Mouse (Mus musculus) myocyte (in vitro differentiated cells): ENCODE measurements around the gene Mapk8ip1. TPM values are rescaled to one million over a fixed set of nuclear protein-coding genes. Genes with fewer than 3 reads are reported as not detected.

Experiments used
- H3K27me3 ChIP-seq: one replicate; pipeline ENCODE4 v1.6.1; 2011; ENCODE audit not compliant: control insufficient read depth, insufficient read depth, insufficient read length
- H3K36me3 ChIP-seq: one replicate; pipeline ENCODE4 v1.6.1; 2011; ENCODE audit not compliant: control insufficient read depth, insufficient read depth
- H3K4me2 ChIP-seq: one replicate; pipeline ENCODE4 v1.6.1; 2011; ENCODE audit warnings: low read depth, control low read depth
- H3K4me3 ChIP-seq: one replicate; pipeline ENCODE4 v1.5.1; 2011; ENCODE audit warnings: mild to moderate bottlenecking, control low read depth, moderate library complexity
- H3K79me2 ChIP-seq: one replicate; pipeline ENCODE4 v1.6.1; 2011; ENCODE audit not compliant: control insufficient read depth, insufficient read depth
- H3ac ChIP-seq: one replicate; pipeline ENCODE4 v1.6.1; 2011; ENCODE audit not compliant: control insufficient read depth, insufficient read length
- CEBPB ChIP-seq: IDR thresholded peaks from 2 replicates; pipeline ENCODE4 v1.6.1; 2011; ENCODE audit warnings: mild to moderate bottlenecking, moderate library complexity; ENCODE audit not compliant: poor library complexity, insufficient read depth, severe bottlenecking
- E2F4 ChIP-seq: IDR thresholded peaks from one replicate; pipeline ENCODE4 v1.6.1; 2011; ENCODE audit warnings: mild to moderate bottlenecking, control low read depth, moderate library complexity; ENCODE audit not compliant: insufficient read depth
- MAX ChIP-seq: IDR thresholded peaks from one replicate; pipeline ENCODE4 v1.6.1; 2011; ENCODE audit warnings: low read depth, mild to moderate bottlenecking, control low read depth
- MYOD1 ChIP-seq, 3 experiments: IDR thresholded peaks; one replicate each; pipeline ENCODE4 v1.6.1; 2011; ENCODE audit warnings: control low read depth in 2 of 3, low read depth in 2 of 3, mild to moderate bottlenecking in 2 of 3, moderate library complexity in 1 of 3; ENCODE audit not compliant: insufficient read length in 2 of 3, control insufficient read depth in 1 of 3
- MYOG ChIP-seq, 3 experiments: IDR thresholded peaks; one replicate each; pipeline ENCODE4 v1.6.1; 2011; ENCODE audit warnings: control low read depth in 2 of 3, low read depth in 2 of 3, mild to moderate bottlenecking in 2 of 3; ENCODE audit not compliant: insufficient read length in 2 of 3, control insufficient read depth in 1 of 3, insufficient read depth in 1 of 3
- POLR2A ChIP-seq: IDR thresholded peaks from one replicate; pipeline ENCODE4 v1.6.1; 2011; ENCODE audit warnings: low read depth, mild to moderate bottlenecking, control low read depth, moderate library complexity; ENCODE audit not compliant: insufficient read length
- POLR2AphosphoS2 ChIP-seq: IDR thresholded peaks from one replicate; pipeline ENCODE4 v1.6.1; 2011; ENCODE audit warnings: low read depth, control low read depth; ENCODE audit not compliant: insufficient read length
- REST ChIP-seq: IDR thresholded peaks from one replicate; pipeline ENCODE4 v1.6.1; 2011; ENCODE audit warnings: mild to moderate bottlenecking, control low read depth, moderate library complexity; ENCODE audit not compliant: insufficient read depth, insufficient read length
- SRF ChIP-seq: IDR thresholded peaks from one replicate; pipeline ENCODE4 v1.6.1; 2011; ENCODE audit warnings: low read depth; ENCODE audit not compliant: control insufficient read depth, insufficient read length
- TCF12 ChIP-seq: IDR thresholded peaks from one replicate; pipeline ENCODE4 v1.6.1; 2011; ENCODE audit warnings: mild to moderate bottlenecking, control low read depth; ENCODE audit not compliant: poor library complexity, insufficient read depth, severe bottlenecking
- TCF3 ChIP-seq: IDR thresholded peaks from one replicate; pipeline ENCODE4 v1.6.1; 2011; ENCODE audit warnings: low read depth, control low read depth; ENCODE audit not compliant: insufficient read length
- USF1 ChIP-seq: IDR thresholded peaks from one replicate; pipeline ENCODE4 v1.6.1; 2011; ENCODE audit warnings: low read depth, mild to moderate bottlenecking, control low read depth, moderate library complexity
- polyA plus RNA-seq: library from polyadenylated mRNA; unstranded; fragments of >200 nt; fragmentation: generic; extraction: Trizol; gene quantifications from one replicate; pipeline ENCODE4 v1.2.1, GENCODE M21; 2012; ENCODE audit warnings: missing spikeins

The Mapk8ip1 gene
- polyA plus RNA-seq, 1 experiment = 34.7 TPM

- H3K36me3 ChIP-seq = peaks cover 35% of the 10 kb centered on the region
These were observed 22.1 kb upstream of the Mapk8ip1 start for GRCm38 (mm10) chr2:92423156-92423555.

GRCm38 (mm10) chr2:92422388-92423135 lies 21.5 kb upstream of the Mapk8ip1 start:
- H3K79me2 ChIP-seq = no peaks in the 10 kb centered on the region
- no peaks in the 10 kb centered on the region for H3K27me3 ChIP-seq
- H3ac ChIP-seq = no peak overlapping the region
- H3K4me2 ChIP-seq = no peak overlapping the region
- peaks cover 35% of the 10 kb centered on the region for H3K36me3 ChIP-seq
- no peak for TF ChIP-seq REST
- no peak overlapping the region for H3K4me3 ChIP-seq

More at GRCm38 (mm10) chr2:92423156-92423555, 22.1 kb upstream of the Mapk8ip1 start:
- Histone ChIP-seq H3K79me2 (no peaks in the 10 kb centered on the region), H3ac (no peak overlapping the region), H3K4me3 (no peak overlapping the region), H3K27me3 (no peaks in the 10 kb centered on the region), H3K4me2 (no peak overlapping the region)
- TF ChIP-seq TCF3 (no peak), REST (no peak), USF1 (no peak), POLR2AphosphoS2 (no peak), E2F4 (no peak), MYOD1 (IDR thresholded peaks at IDR 0.05; ENCODE audit: control insufficient read depth in 1 of 3, insufficient read length in 2 of 3, low read depth in 2 of 3) (no peak), TCF12 (no peak), MAX (no peak), CEBPB (no peak), SRF (no peak), MYOG (IDR thresholded peaks at IDR 0.05; ENCODE audit: control insufficient read depth in 1 of 3, insufficient read depth in 1 of 3, insufficient read length in 2 of 3, low read depth in 2 of 3) (no peak), POLR2A (no peak)

- Histone ChIP-seq H3K4me3 (no peak overlapping the region), H3ac (no peak overlapping the region), H3K79me2 (no peaks in the 10 kb centered on the region), H3K4me2 (no peak overlapping the region), H3K27me3 (no peaks in the 10 kb centered on the region), H3K36me3 (peaks cover 38% of the 10 kb centered on the region)
- TF ChIP-seq TCF12 (no peak), POLR2AphosphoS2 (no peak), MYOG (IDR thresholded peaks at IDR 0.05; ENCODE audit: control insufficient read depth in 1 of 3, insufficient read depth in 1 of 3, insufficient read length in 2 of 3, low read depth in 2 of 3) (no peak), MAX (no peak), E2F4 (no peak), USF1 (no peak), CEBPB (no peak), MYOD1 (IDR thresholded peaks at IDR 0.05; ENCODE audit: control insufficient read depth in 1 of 3, insufficient read length in 2 of 3, low read depth in 2 of 3) (no peak), TCF3 (no peak), POLR2A (no peak), REST (no peak), SRF (no peak)
These were observed 20.8 kb upstream of the Mapk8ip1 start for GRCm38 (mm10) chr2:92421723-92422387.

GRCm38 (mm10) chr2:92411705-92412104 lies 10.6 kb upstream of the Mapk8ip1 start:
- H3ac ChIP-seq = no peak overlapping the region
- H3K79me2 ChIP-seq = no peaks in the 10 kb centered on the region
- H3K36me3 ChIP-seq = peaks cover 31% of the 10 kb centered on the region
- no peak for TF ChIP-seq POLR2A
- TF ChIP-seq MYOG (IDR thresholded peaks at IDR 0.05; ENCODE audit: control insufficient read depth in 1 of 3, insufficient read depth in 1 of 3, insufficient read length in 2 of 3, low read depth in 2 of 3) = no peak
- no peak for TF ChIP-seq MYOD1 (IDR thresholded peaks at IDR 0.05; ENCODE audit: control insufficient read depth in 1 of 3, insufficient read length in 2 of 3, low read depth in 2 of 3)
- no peak for TF ChIP-seq MAX
- TF ChIP-seq REST = no peak
- TF ChIP-seq USF1 = no peak
- no peak for TF ChIP-seq CEBPB
- TF ChIP-seq TCF12 = no peak
- no peak for TF ChIP-seq TCF3
- TF ChIP-seq E2F4 = no peak
- TF ChIP-seq POLR2AphosphoS2 = no peak
- TF ChIP-seq SRF = no peak
- H3K27me3 ChIP-seq = no peaks in the 10 kb centered on the region
- H3K4me3 ChIP-seq = no peak overlapping the region
- no peak overlapping the region for H3K4me2 ChIP-seq
